Mouse (Mus musculus) small intestine, adult 2 months (tissue): ENCODE measurements around the gene Gtf2h3. TPM values are rescaled to one million over a fixed set of nuclear protein-coding genes. Genes with fewer than 3 reads are reported as not detected.
"Not testable (repeated sequence)": the region's sequence is repeated elsewhere in the genome, so short reads cannot be mapped to it uniquely, and the experiment has no call there.

Source experiments
- H3K27ac ChIP-seq: fragments of 200-500 bp; 2 replicates; pipeline ENCODE4 v1.5.1; 2012; ENCODE audit warnings: low read depth, low read length, control low read depth, inconsistent platforms; ENCODE audit not compliant: insufficient read depth
- H3K27me3 ChIP-seq: fragments of 200-500 bp; 2 replicates; pipeline ENCODE4 v1.6.1; 2012; ENCODE audit warnings: mild to moderate bottlenecking, moderate library complexity, low read length, inconsistent platforms; ENCODE audit not compliant: control insufficient read depth, insufficient read depth
- H3K36me3 ChIP-seq: fragments of 200-500 bp; 2 replicates; pipeline ENCODE4 v1.6.1; 2012; ENCODE audit warnings: mild to moderate bottlenecking, low read length, control low read depth, inconsistent platforms; ENCODE audit not compliant: control insufficient read depth, insufficient read depth
- H3K4me1 ChIP-seq: fragments of 200-500 bp; 2 replicates; pipeline ENCODE4 v1.6.1; 2012; ENCODE audit warnings: low read length, inconsistent platforms, mixed read lengths; ENCODE audit not compliant: control insufficient read depth, insufficient read depth, insufficient read length
- H3K4me3 ChIP-seq: fragments of 200-500 bp; 2 replicates; pipeline ENCODE4 v1.5.1; 2012; ENCODE audit warnings: low read depth, mild to moderate bottlenecking, control low read depth, inconsistent platforms, low read length, moderate library complexity
- CTCF ChIP-seq: fragments of 200-500 bp; IDR thresholded peaks from 2 replicates; pipeline ENCODE4 v1.5.1; 2012; ENCODE audit warnings: low read depth, mild to moderate bottlenecking, control low read depth, inconsistent platforms, low read length, moderate library complexity, mixed read lengths; ENCODE audit not compliant: insufficient replicate concordance, insufficient read length; ENCODE audit errors: extremely low read depth
- POLR2A ChIP-seq: fragments of 200-500 bp; IDR thresholded peaks from 2 replicates; pipeline ENCODE4 v1.6.1; 2012; ENCODE audit warnings: low read depth, mild to moderate bottlenecking, control low read depth, inconsistent platforms, low read length, moderate library complexity
- WGBS: fragments of 180-500 bp; shearing (Covaris S2); methylation state at CpG from one replicate; pipeline ENCODE4 v1.1.7; 2018; 5-methylcytosine and 5-hydroxymethylcytosine counted together
- polyA plus RNA-seq: library from polyadenylated mRNA; depleted of rRNA; stranded (reverse); fragments of >200 nt; gene quantifications from 2 replicates; pipeline ENCODE4 v1.2.3, GENCODE M21; 2012

The Gtf2h3 gene
- polyA plus RNA-seq, 1 experiment: 20.0 TPM

DNA sequence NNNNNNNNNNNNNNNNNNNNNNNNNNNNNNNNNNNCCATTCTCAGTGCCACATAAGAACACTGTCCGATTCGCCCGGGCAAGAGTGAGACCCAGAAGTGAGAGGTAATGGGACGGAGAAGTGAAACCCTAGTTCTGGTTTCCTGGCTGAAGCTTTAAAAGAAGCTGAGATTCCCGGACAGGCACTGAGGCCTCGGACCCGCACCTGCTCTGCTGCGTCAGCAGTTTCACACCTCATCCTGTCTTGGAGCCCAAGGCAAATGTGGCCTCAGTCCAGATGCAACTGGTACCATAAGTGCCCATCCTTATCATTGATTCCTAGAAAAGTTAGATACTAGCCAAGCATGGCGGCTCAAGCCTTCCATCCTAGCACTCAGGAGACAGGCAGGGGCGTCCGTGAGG is 52.7 kb downstream of the Gtf2h3 start:
- WGBS: 50% methylated on average over 11 of the region's 11 CpGs
- H3K4me1 ChIP-seq: peaks cover 24% of the 10 kb centered on the region
- peak overlapping the region; percentile 76 for H3K27ac ChIP-seq
- no peaks in the 10 kb centered on the region for H3K27me3 ChIP-seq
- peaks cover 34% of the 10 kb centered on the region for H3K36me3 ChIP-seq
- H3K4me3 ChIP-seq: peak overlapping the region; percentile 2; the same call in 1 of the 2 replicates
- TF ChIP-seq POLR2A (no peak), CTCF (no peak)

DNA sequence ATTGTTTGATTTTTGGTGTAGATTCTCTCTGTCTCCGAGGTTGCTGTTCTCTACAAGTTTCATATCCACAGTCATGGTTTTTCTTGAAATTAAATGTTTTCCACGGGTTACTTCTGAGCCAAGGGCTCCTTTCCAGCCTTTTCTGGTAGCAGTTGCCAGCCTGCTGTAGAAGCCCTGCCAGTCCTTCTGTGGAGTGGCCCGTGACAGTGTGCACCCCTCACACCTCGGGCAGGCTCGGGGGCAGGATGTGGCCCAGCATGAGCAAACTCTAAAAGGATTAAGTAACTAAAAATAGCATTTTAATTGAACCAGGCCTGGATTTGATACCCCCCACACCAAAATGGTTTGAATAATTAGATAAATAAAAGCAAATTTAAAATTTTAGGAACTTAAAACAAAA is 53.5 kb downstream of the Gtf2h3 start:
- H3K27ac ChIP-seq: peak overlapping the region; percentile 70
- TF ChIP-seq CTCF (no peak), POLR2A (no peak)
- WGBS: 34% methylated on average over 5 of the region's 5 CpGs

DNA sequence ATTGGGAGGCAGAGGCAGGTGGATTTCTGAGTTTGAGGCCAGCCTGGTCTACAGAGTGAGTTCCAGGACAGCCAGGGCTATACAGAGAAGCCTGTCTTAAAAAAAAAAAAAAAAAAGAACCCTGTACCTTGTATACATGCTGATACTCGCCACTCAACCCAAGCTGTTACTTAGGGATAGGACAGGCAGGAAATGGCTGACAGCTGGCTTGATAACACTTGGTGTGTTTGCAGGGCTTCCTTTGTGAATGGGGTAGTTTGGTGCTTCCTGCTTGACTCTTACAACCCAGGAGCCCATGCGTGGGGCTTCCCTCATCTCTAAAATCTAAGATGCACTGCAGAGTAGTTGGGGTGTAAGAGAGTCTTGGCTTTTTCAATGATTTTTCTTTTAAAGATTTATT is 54.5 kb downstream of the Gtf2h3 start:
- no peak overlapping the region for H3K27ac ChIP-seq
- peaks cover 12% of the 10 kb centered on the region for H3K4me1 ChIP-seq
- TF ChIP-seq POLR2A (no peak), CTCF (no peak)
- H3K4me3 ChIP-seq: no peak overlapping the region
- H3K27me3 ChIP-seq: no peaks in the 10 kb centered on the region
- peaks cover 49% of the 10 kb centered on the region for H3K36me3 ChIP-seq
- 69% methylated on average over 2 of the region's 2 CpGs for WGBS

More for the DNA sequence above, 53.5 kb downstream of the Gtf2h3 start:
- Histone ChIP-seq H3K27me3 (no peaks in the 10 kb centered on the region), H3K4me3 (no peak overlapping the region), H3K4me1 (peaks cover 20% of the 10 kb centered on the region), H3K36me3 (peaks cover 42% of the 10 kb centered on the region)

DNA sequence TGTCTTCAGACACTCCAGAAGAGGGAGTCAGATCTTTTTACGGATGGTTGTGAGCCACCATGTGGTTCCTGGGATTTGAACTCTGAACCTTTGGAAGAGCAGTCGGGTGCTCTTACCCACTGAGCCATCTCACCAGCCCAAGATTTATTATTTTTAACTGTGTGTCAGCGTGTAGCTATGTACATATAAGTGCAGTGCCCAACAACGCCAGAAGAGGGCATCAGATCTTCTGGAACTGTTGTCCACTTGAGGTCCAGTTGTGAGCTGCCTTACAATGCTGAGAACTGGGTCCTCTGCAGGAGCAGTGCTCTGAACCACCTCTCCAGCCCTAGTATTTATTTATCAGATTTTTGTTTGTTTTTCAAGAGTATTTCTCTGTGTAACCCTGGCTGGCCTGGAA is 56.1 kb downstream of the Gtf2h3 start:
- not testable (repeated sequence) for H3K27me3 ChIP-seq, H3K27ac ChIP-seq, H3K4me3 ChIP-seq
- peak; percentile 37; the same call in 1 of the 2 replicates for TF ChIP-seq CTCF
- H3K4me1 ChIP-seq: peaks cover 12% of the 10 kb centered on the region
- peaks cover 65% of the 10 kb centered on the region for H3K36me3 ChIP-seq
- 86% methylated on average over 4 of the region's 4 CpGs for WGBS

DNA sequence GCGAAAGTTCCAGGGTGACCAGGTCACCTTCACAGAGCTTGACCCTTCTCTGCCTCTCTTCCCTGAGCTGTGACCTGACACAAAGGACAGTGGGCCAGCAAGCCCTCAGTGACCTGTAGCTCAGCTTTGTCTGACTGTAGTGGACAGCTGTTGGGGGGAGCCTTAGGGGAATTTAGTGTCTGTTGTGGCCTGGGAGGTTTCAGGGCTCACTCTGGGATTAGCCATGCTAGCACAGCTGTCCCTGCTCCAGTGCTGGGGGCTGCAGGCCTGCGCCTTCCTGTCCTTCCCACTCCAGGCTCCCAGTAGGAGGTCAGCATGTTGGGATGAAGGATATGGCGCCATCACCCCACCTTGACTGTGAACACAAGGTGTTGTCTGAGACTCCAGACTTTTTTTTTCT is 57.2 kb downstream of the Gtf2h3 start:
- H3K4me1 ChIP-seq: peaks cover 8% of the 10 kb centered on the region
- TF ChIP-seq CTCF: no peak
- TF ChIP-seq POLR2A: no peak
- peaks cover 70% of the 10 kb centered on the region for H3K36me3 ChIP-seq
- no peaks in the 10 kb centered on the region for H3K27me3 ChIP-seq
- H3K27ac ChIP-seq: no peak overlapping the region; the same call in 1 of the 2 replicates
- WGBS: 98% methylated on average over 3 of the region's 3 CpGs
- no peak overlapping the region for H3K4me3 ChIP-seq

DNA sequence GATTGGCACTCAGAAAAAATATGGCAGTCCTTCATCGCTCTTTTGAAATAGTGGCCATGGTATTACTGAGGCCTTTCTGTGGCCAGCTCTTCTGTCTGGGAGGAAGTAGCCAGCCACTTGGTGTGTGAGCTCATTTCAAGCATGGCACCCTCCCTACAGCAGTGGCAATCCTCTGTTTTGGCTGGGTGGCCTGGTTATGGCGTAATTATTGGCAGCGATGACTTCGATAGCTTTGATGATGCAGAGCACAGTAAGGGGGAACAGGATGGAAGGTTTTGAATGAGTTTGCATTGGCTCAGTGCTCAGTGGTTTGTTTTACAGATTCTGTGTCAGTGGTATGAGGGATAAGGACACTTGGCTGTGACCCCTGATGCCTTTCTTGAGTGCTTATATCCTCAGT is 57.8 kb downstream of the Gtf2h3 start:
- no peak for TF ChIP-seq POLR2A
- no peak for TF ChIP-seq CTCF
- WGBS: 93% methylated on average over 4 of the region's 4 CpGs

DNA sequence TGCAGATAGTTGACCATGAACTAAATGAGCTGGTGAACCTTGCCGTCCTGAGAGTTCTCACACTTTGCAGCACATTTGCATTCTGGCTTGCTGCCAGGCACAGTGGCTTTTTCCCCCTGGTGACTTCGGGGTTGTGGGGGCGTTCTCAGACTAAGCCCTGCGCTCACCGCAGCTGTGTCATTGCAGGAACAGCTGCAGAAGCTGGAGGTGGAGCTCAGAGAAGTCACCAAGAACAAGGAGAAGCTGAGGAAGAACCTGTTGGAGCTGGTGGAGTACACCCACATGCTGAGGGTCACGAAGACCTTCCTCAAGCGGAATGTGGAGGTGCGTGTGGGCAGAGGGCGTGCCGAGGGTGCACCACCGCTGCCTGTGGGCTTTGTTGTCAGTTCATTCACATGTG is 58.4 kb downstream of the Gtf2h3 start:
- peak overlapping the region; percentile 6; the same call in 1 of the 2 replicates for H3K4me3 ChIP-seq
- 80% methylated on average over 11 of the region's 11 CpGs for WGBS
- TF ChIP-seq CTCF (no peak), POLR2A (no peak)

More for the DNA sequence above, 57.8 kb downstream of the Gtf2h3 start:
- peaks cover 75% of the 10 kb centered on the region for H3K36me3 ChIP-seq
- no peaks in the 10 kb centered on the region for H3K27me3 ChIP-seq
- peaks cover 7% of the 10 kb centered on the region for H3K4me1 ChIP-seq
- peak overlapping the region; percentile 18; the same call in 1 of the 2 replicates for H3K27ac ChIP-seq
- no peak overlapping the region for H3K4me3 ChIP-seq

More for the DNA sequence above, 58.4 kb downstream of the Gtf2h3 start:
- H3K36me3 ChIP-seq: peaks cover 81% of the 10 kb centered on the region
- no peaks in the 10 kb centered on the region for H3K27me3 ChIP-seq
- H3K4me1 ChIP-seq: peaks cover 4% of the 10 kb centered on the region
- H3K27ac ChIP-seq: 0 out of 2 replicates have a peak overlapping the region, but pooled peaks have one; percentile 3
